Mouse (Mus musculus): ENCODE data around the gene Hmgn1. TPM values are rescaled to one million over a fixed set of nuclear protein-coding genes. Genes with fewer than 3 reads are reported as not detected.
"Not testable (repeated sequence)": the region's sequence is repeated elsewhere in the genome, so short reads cannot be mapped to it uniquely, and the experiment has no call there.

Gene Hmgn1
- polyA plus RNA-seq, 1 experiment from 2014 or later, result 487 TPM

- no peaks in the 10 kb centered on the region for H3K36me3 ChIP-seq (ENCODE audit: control insufficient read depth, insufficient read depth, low read length)
- peak within 1 kb of the TSS; percentile 78 for H3K9ac ChIP-seq (ENCODE audit: low read depth, low read length)
- peak within 1 kb of the TSS; percentile 77 for H3K4me2 ChIP-seq (ENCODE audit: low read depth, low read length)
- H3K4me1 ChIP-seq (ENCODE audit: control insufficient read depth, insufficient read depth, low read length), result peaks cover 8% of the 10 kb centered on the region; the same call in 1 of the 2 replicates
- under 1% methylated on average over 68 of the region's 68 CpGs for WGBS
- H3K27ac ChIP-seq (ENCODE audit: low read length), result peak within 1 kb of the TSS; percentile 55; the same call in 1 of the 2 replicates
- ATAC-seq, result peak; percentile 97
- peak within 1 kb of the TSS; percentile 81 for H3K4me3 ChIP-seq (ENCODE audit: low read length)
- H3K27me3 ChIP-seq (replicated peaks; ENCODE audit: control insufficient read depth, insufficient read depth, low read length), result no peaks in the 10 kb centered on the region
- H3K9me3 ChIP-seq (ENCODE audit: control insufficient read depth, low read length), result no peaks in the 10 kb centered on the region
These were observed 17.7 kb upstream of the Hmgn1 start, which contains the start of gene Wrb for GRCm38 (mm10) chr16:96145110-96145800. Wrb (plus strand) TSS chr16:96145407.

- not testable (repeated sequence) for H3K4me1 ChIP-seq (ENCODE audit: control insufficient read depth, insufficient read depth, low read length); H3K9me3 ChIP-seq (ENCODE audit: control insufficient read depth, low read length); H3K4me2 ChIP-seq (ENCODE audit: low read depth, low read length); H3K27ac ChIP-seq (ENCODE audit: low read length); H3K9ac ChIP-seq (ENCODE audit: low read depth, low read length); H3K36me3 ChIP-seq (ENCODE audit: control insufficient read depth, insufficient read depth, low read length); H3K27me3 ChIP-seq (replicated peaks; ENCODE audit: control insufficient read depth, insufficient read depth, low read length)
- peak; percentile 35 for ATAC-seq
- 24% methylated on average over 6 of the region's 6 CpGs for WGBS
- H3K4me3 ChIP-seq (ENCODE audit: low read length), result 0 out of 2 replicates have a peak overlapping the region, but pooled peaks have one; percentile 81
These were observed 17.2 kb upstream of the Hmgn1 start for GRCm38 (mm10) chr16:96144748-96145109.

GRCm38 (mm10) chr16:96128466-96128865 is 937 bp upstream of the Hmgn1 start:
- Histone ChIP-seq H3K4me1 (ENCODE audit: control insufficient read depth, insufficient read depth, low read length) (peaks cover 14% of the 10 kb centered on the region), H3K27me3 (replicated peaks; ENCODE audit: control insufficient read depth, insufficient read depth, low read length) (no peaks in the 10 kb centered on the region), H3K4me3 (ENCODE audit: low read length) (peak overlapping the region; percentile 85), H3K27ac (ENCODE audit: low read length) (peak overlapping the region; percentile 85), H3K9me3 (ENCODE audit: control insufficient read depth, low read length) (no peaks in the 10 kb centered on the region), H3K36me3 (ENCODE audit: control insufficient read depth, insufficient read depth, low read length) (peaks cover 11% of the 10 kb centered on the region), H3K4me2 (ENCODE audit: low read depth, low read length) (peak overlapping the region; percentile 75), H3K9ac (ENCODE audit: low read depth, low read length) (peak overlapping the region; percentile 96)
- no peak for ATAC-seq
- WGBS, result 4% methylated on average over 9 of the region's 9 CpGs

GRCm38 (mm10) chr16:96127288-96127656 is 257 bp downstream of the Hmgn1 start:
- Histone ChIP-seq H3K36me3 (ENCODE audit: control insufficient read depth, insufficient read depth, low read length) (peaks cover 18% of the 10 kb centered on the region), H3K4me2 (ENCODE audit: low read depth, low read length) (peak overlapping the region; percentile 83), H3K9me3 (ENCODE audit: control insufficient read depth, low read length) (no peaks in the 10 kb centered on the region), H3K27me3 (replicated peaks; ENCODE audit: control insufficient read depth, insufficient read depth, low read length) (no peaks in the 10 kb centered on the region), H3K9ac (ENCODE audit: low read depth, low read length) (peak overlapping the region; percentile 96), H3K4me3 (ENCODE audit: low read length) (peak overlapping the region; percentile 85), H3K27ac (ENCODE audit: low read length) (peak overlapping the region; percentile 85), H3K4me1 (ENCODE audit: control insufficient read depth, insufficient read depth, low read length) (peaks cover 14% of the 10 kb centered on the region)
- under 1% methylated on average over 47 of the region's 52 CpGs for WGBS
- peak; percentile 69 for ATAC-seq

- H3K9ac ChIP-seq (ENCODE audit: low read depth, low read length), result peak overlapping the region; percentile 96
- H3K4me2 ChIP-seq (ENCODE audit: low read depth, low read length), result peak overlapping the region; percentile 83
- peaks cover 19% of the 10 kb centered on the region for H3K36me3 ChIP-seq (ENCODE audit: control insufficient read depth, insufficient read depth, low read length)
- H3K27ac ChIP-seq (ENCODE audit: low read length), result peak overlapping the region; percentile 85
- no peak for ATAC-seq
- H3K27me3 ChIP-seq (replicated peaks; ENCODE audit: control insufficient read depth, insufficient read depth, low read length), result no peaks in the 10 kb centered on the region
- no peaks in the 10 kb centered on the region for H3K9me3 ChIP-seq (ENCODE audit: control insufficient read depth, low read length)
- WGBS, result 1% methylated on average over 19 of the region's 19 CpGs
- H3K4me3 ChIP-seq (ENCODE audit: low read length), result peak overlapping the region; percentile 85
- peaks cover 14% of the 10 kb centered on the region for H3K4me1 ChIP-seq (ENCODE audit: control insufficient read depth, insufficient read depth, low read length)
These were observed 801 bp downstream of the Hmgn1 start for GRCm38 (mm10) chr16:96126684-96127171.

GRCm38 (mm10) chr16:96120022-96120623 is 7.4 kb downstream of the Hmgn1 start:
- no peaks in the 10 kb centered on the region for H3K27me3 ChIP-seq (replicated peaks; ENCODE audit: control insufficient read depth, insufficient read depth, low read length)
- no peak overlapping the region for H3K4me2 ChIP-seq (ENCODE audit: low read depth, low read length)
- peaks cover 15% of the 10 kb centered on the region for H3K36me3 ChIP-seq (ENCODE audit: control insufficient read depth, insufficient read depth, low read length)
- 0 out of 2 replicates have a peak, but pooled peaks have one; percentile 31 for ATAC-seq
- H3K27ac ChIP-seq (ENCODE audit: low read length), result no peak overlapping the region
- no peaks in the 10 kb centered on the region for H3K9me3 ChIP-seq (ENCODE audit: control insufficient read depth, low read length)
- H3K9ac ChIP-seq (ENCODE audit: low read depth, low read length), result no peak overlapping the region
- H3K4me3 ChIP-seq (ENCODE audit: low read length), result no peak overlapping the region
- no peaks in the 10 kb centered on the region for H3K4me1 ChIP-seq (ENCODE audit: control insufficient read depth, insufficient read depth, low read length)
- WGBS, result 51% methylated on average over 4 of the region's 4 CpGs

- Histone ChIP-seq H3K27ac (ENCODE audit: low read length) (no peak overlapping the region), H3K36me3 (ENCODE audit: control insufficient read depth, insufficient read depth, low read length) (no peaks in the 10 kb centered on the region), H3K9ac (ENCODE audit: low read depth, low read length) (no peak overlapping the region), H3K4me1 (ENCODE audit: control insufficient read depth, insufficient read depth, low read length) (no peaks in the 10 kb centered on the region), H3K4me2 (ENCODE audit: low read depth, low read length) (no peak overlapping the region), H3K4me3 (ENCODE audit: low read length) (no peak overlapping the region), H3K27me3 (replicated peaks; ENCODE audit: control insufficient read depth, insufficient read depth, low read length) (no peaks in the 10 kb centered on the region), H3K9me3 (ENCODE audit: control insufficient read depth, low read length) (no peaks in the 10 kb centered on the region)
- no peak for ATAC-seq
- WGBS, result 58% methylated on average over 4 of the region's 4 CpGs
These were observed 12.8 kb downstream of the Hmgn1 start for GRCm38 (mm10) chr16:96114729-96115128.

- Histone ChIP-seq H3K4me2 (ENCODE audit: low read depth, low read length) (no peak overlapping the region), H3K36me3 (ENCODE audit: control insufficient read depth, insufficient read depth, low read length) (no peaks in the 10 kb centered on the region), H3K4me1 (ENCODE audit: control insufficient read depth, insufficient read depth, low read length) (no peaks in the 10 kb centered on the region), H3K27ac (ENCODE audit: low read length) (no peak overlapping the region), H3K4me3 (ENCODE audit: low read length) (no peak overlapping the region), H3K9ac (ENCODE audit: low read depth, low read length) (no peak overlapping the region), H3K9me3 (ENCODE audit: control insufficient read depth, low read length) (no peaks in the 10 kb centered on the region), H3K27me3 (replicated peaks; ENCODE audit: control insufficient read depth, insufficient read depth, low read length) (no peaks in the 10 kb centered on the region)
- WGBS, result 46% methylated on average over 2 of the region's 2 CpGs
- no peak for ATAC-seq
These were observed 14.8 kb downstream of the Hmgn1 start for GRCm38 (mm10) chr16:96112769-96113168.

DNA sequence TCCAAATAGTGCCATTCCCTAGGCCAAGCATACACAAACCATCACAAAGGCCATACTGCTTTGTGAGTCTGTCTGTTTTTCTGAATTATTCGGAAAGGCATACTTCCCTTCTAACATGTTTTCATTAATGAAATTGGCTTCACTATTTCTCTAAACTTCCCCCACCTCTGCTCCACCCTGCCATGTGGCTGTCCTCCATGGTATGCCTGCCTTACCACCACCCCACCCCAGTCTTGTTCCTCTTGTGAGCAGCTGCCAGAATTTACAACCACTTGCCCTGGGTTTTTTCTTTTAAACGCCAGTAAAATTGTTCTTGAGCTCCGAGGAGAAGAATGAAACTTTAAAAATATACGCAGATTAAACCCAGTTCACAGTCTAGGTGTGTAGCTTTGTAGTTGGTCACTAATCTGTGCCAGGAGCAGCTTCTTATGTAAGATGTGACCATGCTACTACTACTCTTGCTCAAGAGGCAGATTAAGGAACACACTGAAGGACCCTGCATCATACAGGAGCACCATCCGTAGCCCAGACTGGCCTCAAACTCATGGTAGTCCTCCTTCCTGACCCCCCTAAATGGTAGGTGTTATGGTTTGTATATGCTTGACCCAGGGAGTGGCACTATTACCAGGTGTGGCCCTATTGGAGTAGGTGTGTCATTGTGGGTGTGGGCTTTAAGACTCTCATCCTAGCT is 16.7 kb downstream of the Hmgn1 start:
- H3K9ac ChIP-seq (ENCODE audit: low read depth, low read length), result no peak overlapping the region
- H3K9me3 ChIP-seq (ENCODE audit: control insufficient read depth, low read length), result no peaks in the 10 kb centered on the region
- no peaks in the 10 kb centered on the region for H3K27me3 ChIP-seq (replicated peaks; ENCODE audit: control insufficient read depth, insufficient read depth, low read length)
- ATAC-seq, result no peak
- 78% methylated on average over 5 of the region's 5 CpGs for WGBS
- H3K4me1 ChIP-seq (ENCODE audit: control insufficient read depth, insufficient read depth, low read length), result no peaks in the 10 kb centered on the region
- no peak overlapping the region for H3K4me2 ChIP-seq (ENCODE audit: low read depth, low read length)
- no peaks in the 10 kb centered on the region for H3K36me3 ChIP-seq (ENCODE audit: control insufficient read depth, insufficient read depth, low read length)
- H3K27ac ChIP-seq (ENCODE audit: low read length), result no peak overlapping the region
- H3K4me3 ChIP-seq (ENCODE audit: low read length), result no peak overlapping the region
